In genomic region chr3:9523081-9523932, GRCm38 (mm10) we compare ENCODE assay signal across 9 mouse cellular contexts.
A peak's percentile ranks its signal among the peaks of the same experiment; 100 is the strongest.
DNase-seq lines count a peak whose midpoint lies in the region; ATAC-seq and TF ChIP-seq lines count a peak whose summit lies in the region.
"Had no signal": no experiment of that assay in that cellular context is flagged by ENCODE, and none has a peak within 500 bp of the region (broad histone marks: within the 10 kb centered on the region; RNA-seq: fewer than 3 reads in every experiment).

No protein-coding gene starts in this region.

- H3K9ac ChIP-seq in forebrain, embryonic 11.5 days (ENCODE audit: low read length), result no peak overlapping the region
- H3K9ac ChIP-seq in lung, postnatal 0 days (replicated peaks; ENCODE audit: low read depth), result no peak overlapping the region
- H3K9ac ChIP-seq in hindbrain, embryonic 16.5 days (ENCODE audit: low read depth, low read length), result no peak overlapping the region
- H3K9ac ChIP-seq in midbrain, postnatal 0 days (replicated peaks; ENCODE audit: low read length, poor library complexity, severe bottlenecking), result no peak overlapping the region

- H3K27ac ChIP-seq in forebrain, embryonic 11.5 days (ENCODE audit: low read depth, low read length), result no peak overlapping the region
- H3K27ac ChIP-seq in forebrain, embryonic 10.5 days, result no peak overlapping the region
- H3K27ac ChIP-seq in lung, postnatal 0 days (ENCODE audit: low read length), result no peak overlapping the region
- no peak overlapping the region for H3K27ac ChIP-seq in hindbrain, embryonic 16.5 days (ENCODE audit: low read depth, low read length)
- H3K27ac ChIP-seq in midbrain, postnatal 0 days (ENCODE audit: low read depth, low read length), result peak overlapping the region; percentile 57

- peak; percentile 50 for DNase-seq in forebrain, embryonic 11.5 days (ENCODE audit: low spot score)
- DNase-seq in forebrain, embryonic 10.5 days (ENCODE audit: extremely low spot score, low spot score), result no peak
- DNase-seq in lung, postnatal 0 days (ENCODE audit: low spot score), result peak; percentile 50
- no peak for DNase-seq in lung, postnatal 25 days (ENCODE audit: low spot score)
- peak; percentile 62 for DNase-seq in midbrain, postnatal 0 days (ENCODE audit: low spot score)
- DNase-seq in ovary, postnatal 36 days (ENCODE audit: low spot score), result no peak
- no peak for DNase-seq in B cell, adult 2 months

- peaks cover 11% of the 10 kb centered on the region for H3K4me1 ChIP-seq in forebrain, embryonic 11.5 days (replicated peaks; ENCODE audit: control insufficient read depth, insufficient read depth, low read length)
- peaks cover 50% of the 10 kb centered on the region for H3K4me1 ChIP-seq in forebrain, embryonic 10.5 days
- H3K4me1 ChIP-seq in lung, postnatal 0 days (ENCODE audit: insufficient read depth, low read depth, low read length), result peaks cover 17% of the 10 kb centered on the region; the same call in 1 of the 2 replicates
- peaks cover 31% of the 10 kb centered on the region for H3K4me1 ChIP-seq in hindbrain, embryonic 16.5 days (ENCODE audit: control insufficient read depth, insufficient read depth, low read depth, low read length)
- peaks cover 24% of the 10 kb centered on the region; the same call in 1 of the 2 replicates for H3K4me1 ChIP-seq in midbrain, postnatal 0 days (ENCODE audit: insufficient read depth, low read length)

- no peaks in the 10 kb centered on the region for H3K36me3 ChIP-seq in forebrain, embryonic 11.5 days (ENCODE audit: control insufficient read depth, insufficient read depth, low read length)
- H3K36me3 ChIP-seq in forebrain, embryonic 10.5 days (replicated peaks), result no peaks in the 10 kb centered on the region
- H3K36me3 ChIP-seq in lung, postnatal 0 days (ENCODE audit: insufficient read depth, low read length), result no peaks in the 10 kb centered on the region
- no peaks in the 10 kb centered on the region for H3K36me3 ChIP-seq in hindbrain, embryonic 16.5 days (ENCODE audit: control insufficient read depth, insufficient read depth, low read length)
- H3K36me3 ChIP-seq in midbrain, postnatal 0 days (ENCODE audit: insufficient read depth, low read length), result no peaks in the 10 kb centered on the region

- H3K9me3 ChIP-seq in forebrain, embryonic 11.5 days (ENCODE audit: control insufficient read depth, low read length), result no peaks in the 10 kb centered on the region
- no peaks in the 10 kb centered on the region for H3K9me3 ChIP-seq in forebrain, embryonic 10.5 days
- H3K9me3 ChIP-seq in lung, postnatal 0 days (ENCODE audit: low read length), result no peaks in the 10 kb centered on the region
- no peaks in the 10 kb centered on the region for H3K9me3 ChIP-seq in hindbrain, embryonic 16.5 days (ENCODE audit: control insufficient read depth, low read length)
- no peaks in the 10 kb centered on the region for H3K9me3 ChIP-seq in midbrain, postnatal 0 days (ENCODE audit: low read length)
- H3K9me3 ChIP-seq: megakaryocyte, embryonic 14.5 days had no signal

- no peak for ATAC-seq in forebrain, embryonic 11.5 days (replicated peaks; ENCODE audit: low FRiP score)
- peak; percentile 21; the same call in 1 of the 2 replicates for ATAC-seq in lung, postnatal 0 days
- ATAC-seq in hindbrain, embryonic 16.5 days, result peak; percentile 41; the same call in 1 of the 2 replicates
- ATAC-seq in midbrain, postnatal 0 days (ENCODE audit: low FRiP score), result peak; percentile 24; the same call in 1 of the 2 replicates

- WGBS in forebrain, embryonic 11.5 days, result 78% methylated on average over 18 of the region's 18 CpGs
- WGBS in forebrain, embryonic 10.5 days, result 77% methylated on average over 18 of the region's 18 CpGs
- 50% methylated on average over 18 of the region's 18 CpGs for WGBS in lung, postnatal 0 days
- WGBS in hindbrain, embryonic 16.5 days, result 54% methylated on average over 18 of the region's 18 CpGs
- WGBS in midbrain, postnatal 0 days, result 62% methylated on average over 18 of the region's 18 CpGs

- no peak overlapping the region for H3K4me3 ChIP-seq in forebrain, embryonic 11.5 days (ENCODE audit: low read depth, low read length)
- no peak overlapping the region for H3K4me3 ChIP-seq in forebrain, embryonic 10.5 days
- no peak overlapping the region for H3K4me3 ChIP-seq in lung, postnatal 0 days (ENCODE audit: low read depth, low read length)
- H3K4me3 ChIP-seq in hindbrain, embryonic 16.5 days (ENCODE audit: low read length), result no peak overlapping the region
- H3K4me3 ChIP-seq in midbrain, postnatal 0 days (ENCODE audit: low read depth, low read length), result no peak overlapping the region
- H3K4me3 ChIP-seq: megakaryocyte, embryonic 14.5 days had no signal

- TF ChIP-seq EP300 in lung, postnatal 0 days (IDR thresholded peaks at IDR 0.05), result no peak

- peaks cover 6% of the 10 kb centered on the region; the same call in 1 of the 2 replicates for H3K27me3 ChIP-seq in forebrain, embryonic 11.5 days (ENCODE audit: control insufficient read depth, insufficient read depth, low read length)
- H3K27me3 ChIP-seq in forebrain, embryonic 10.5 days (ENCODE audit: poor library complexity, severe bottlenecking), result peaks cover 50% of the 10 kb centered on the region
- H3K27me3 ChIP-seq in lung, postnatal 0 days (replicated peaks; ENCODE audit: insufficient read depth, low read length), result no peaks in the 10 kb centered on the region
- no peaks in the 10 kb centered on the region for H3K27me3 ChIP-seq in hindbrain, embryonic 16.5 days (replicated peaks; ENCODE audit: control insufficient read depth, insufficient read depth, low read length)
- no peaks in the 10 kb centered on the region for H3K27me3 ChIP-seq in midbrain, postnatal 0 days (ENCODE audit: insufficient read depth, low read length)
- H3K27me3 ChIP-seq: megakaryocyte, embryonic 14.5 days had no signal

- no peak overlapping the region for H3K4me2 ChIP-seq in forebrain, embryonic 11.5 days (ENCODE audit: low read depth, low read length, severe bottlenecking)
- no peak overlapping the region for H3K4me2 ChIP-seq in lung, postnatal 0 days (replicated peaks; ENCODE audit: low read depth, low read length)
- no peak overlapping the region for H3K4me2 ChIP-seq in hindbrain, embryonic 16.5 days (ENCODE audit: low read length)
- H3K4me2 ChIP-seq in midbrain, postnatal 0 days (ENCODE audit: low read depth, low read length, poor library complexity, severe bottlenecking), result no peak overlapping the region

- TF ChIP-seq CTCF in lung, postnatal 0 days (IDR thresholded peaks at IDR 0.05), result no peak
- TF ChIP-seq CTCF in midbrain, postnatal 0 days (IDR thresholded peaks at IDR 0.05), result no peak

Comparison
In these comparisons a context has a peak if more than half of its experiments do, and no peak if none do; other contexts are left out.
1. DNase-seq: peak in forebrain, embryonic 11.5 days (single experiment), lung, postnatal 0 days (single experiment) and midbrain, postnatal 0 days (single experiment); none in forebrain, embryonic 10.5 days (single experiment), lung, postnatal 25 days (single experiment), ovary, postnatal 36 days (single experiment) and B cell, adult 2 months (0 of 2).